Comparison of ENCODE assay signal across 8 mouse cellular contexts in genomic region chr19:4441090-4441591, GRCm38 (mm10). TPM values are rescaled to one million over a fixed set of nuclear protein-coding genes. Genes with fewer than 3 reads are reported as not detected.
A peak's percentile ranks its signal among the peaks of the same experiment; 100 is the strongest.
DNase-seq lines count a peak whose midpoint lies in the region; ATAC-seq lines count a peak whose summit lies in the region.

No protein-coding gene starts in this region.

- DNase-seq in left cerebral cortex, postnatal 25 days (ENCODE audit: low spot score in 2 of 2): peak; percentile 25 to 32
- no peak for DNase-seq in left cerebral cortex, adult 8-10 months (ENCODE audit: low spot score in 2 of 2)
- peak; percentile 74 for DNase-seq in NIH3T3 (ENCODE audit: low read depth)
- DNase-seq in cerebellum, postnatal 14 days: peak; percentile 74 to 84
- peak; percentile 63 for DNase-seq in limb, embryonic 10.5 days (ENCODE audit: low spot score)
- peak; percentile 86 to 90 for DNase-seq in natural killer cell, adult 2 months (ENCODE audit: low spot score in 2 of 2)
- no peak for DNase-seq in ovary, postnatal 36 days (ENCODE audit: low spot score)

- intact Hi-C loops in left cerebral cortex, postnatal 25 days (cut with DNase I): loop anchor here (10.0 kb wide), 1 partner anchor 186 kb away; no protein-coding TSS in a partner anchor

- ATAC-seq in heart, embryonic 15.5 days (replicated peaks; ENCODE audit: insufficient number of reproducible peaks, insufficient read depth, low FRiP score, low read depth): no peak

- no peak overlapping the region for H3K9ac ChIP-seq in heart, embryonic 15.5 days

- no peaks in the 10 kb centered on the region for H3K9me3 ChIP-seq in heart, embryonic 15.5 days (replicated peaks)
- no peaks in the 10 kb centered on the region for H3K9me3 ChIP-seq in limb, embryonic 10.5 days (replicated peaks)

- no peaks in the 10 kb centered on the region for H3K27me3 ChIP-seq in heart, embryonic 15.5 days
- 0 out of 2 replicates have a peak, but pooled peaks cover 3% of the 10 kb centered on the region for H3K27me3 ChIP-seq in limb, embryonic 10.5 days (ENCODE audit: low read depth, poor library complexity, severe bottlenecking)

- H3K4me3 ChIP-seq in heart, embryonic 15.5 days: no peak overlapping the region
- H3K4me3 ChIP-seq in limb, embryonic 10.5 days: no peak overlapping the region

- H3K4me2 ChIP-seq in heart, embryonic 15.5 days: 0 out of 2 replicates have a peak overlapping the region, but pooled peaks have one; percentile 89

- H3K4me1 ChIP-seq in heart, embryonic 15.5 days (replicated peaks): peaks cover 39% of the 10 kb centered on the region
- H3K4me1 ChIP-seq in limb, embryonic 10.5 days: peaks cover 45% of the 10 kb centered on the region

- H3K27ac ChIP-seq in heart, embryonic 15.5 days: peak overlapping the region; percentile 27; the same call in 1 of the 2 replicates
- peak overlapping the region; percentile 53 for H3K27ac ChIP-seq in limb, embryonic 10.5 days

- WGBS in heart, embryonic 15.5 days: 24% methylated on average over 6 of the region's 6 CpGs
- 29% methylated on average over 6 of the region's 6 CpGs for WGBS in limb, embryonic 10.5 days

- no peaks in the 10 kb centered on the region for H3K36me3 ChIP-seq in heart, embryonic 15.5 days
- H3K36me3 ChIP-seq in limb, embryonic 10.5 days: peaks cover 5% of the 10 kb centered on the region; the same call in 1 of the 2 replicates

RNA-seq across cellular contexts. Expression of gene Rhod, which starts 1.9 kb away (rescaled TPM):
- total RNA-seq in left cerebral cortex, postnatal 25 days (2021): under 1 TPM; 0.57 to 0.64 TPM
- 1 to 10 TPM in 1 of 4 experiments, under 1 TPM in 3; 0.30 to 1.5 (median 0.47) TPM for total RNA-seq in left cerebral cortex, adult 8-10 months (2022)
- polyA plus RNA-seq in heart, embryonic 15.5 days (2015; fragmentation: Nextera tagmentation; extraction: Ambion mirVana): 22.6 and 28.1 TPM in 2 replicates
- 24.7 and 32.9 TPM in 2 replicates for polyA plus RNA-seq in limb, embryonic 10.5 days (2016; fragmentation: Nextera tagmentation; extraction: Ambion mirVana)

RNA-seq across cellular contexts. Expression of gene Syt12, which starts 36.1 kb away (rescaled TPM):
- 10 to 100 TPM; 38.2 to 43.4 TPM for total RNA-seq in left cerebral cortex, postnatal 25 days (2021)
- total RNA-seq in left cerebral cortex, adult 8-10 months (2022): 10 to 100 TPM; 37.0 to 40.8 (median 38.8) TPM
- 0.68 and 0.98 TPM in 2 replicates for polyA plus RNA-seq in heart, embryonic 15.5 days (2015; fragmentation: Nextera tagmentation; extraction: Ambion mirVana)
- 0.53 and 0.95 TPM in 2 replicates for polyA plus RNA-seq in limb, embryonic 10.5 days (2016; fragmentation: Nextera tagmentation; extraction: Ambion mirVana)

RNA-seq across cellular contexts. Expression of gene Kdm2a, which starts 43.1 kb away (rescaled TPM):
- total RNA-seq in left cerebral cortex, postnatal 25 days (2021): 10 to 100 TPM; 71.5 to 75.1 TPM
- 10 to 100 TPM; 70.9 to 80.3 (median 75.2) TPM for total RNA-seq in left cerebral cortex, adult 8-10 months (2022)
- polyA plus RNA-seq in heart, embryonic 15.5 days (2015; fragmentation: Nextera tagmentation; extraction: Ambion mirVana): 29.5 and 37.2 TPM in 2 replicates
- polyA plus RNA-seq in limb, embryonic 10.5 days (2016; fragmentation: Nextera tagmentation; extraction: Ambion mirVana): 67.6 and 77.9 TPM in 2 replicates

RNA-seq across cellular contexts. Expression of gene 2010003K11Rik, which starts 57.2 kb away (rescaled TPM):
- not detected for total RNA-seq in left cerebral cortex, postnatal 25 days (2021)
- not detected for total RNA-seq in left cerebral cortex, adult 8-10 months (2022)
- not detected in 2 replicates for polyA plus RNA-seq in heart, embryonic 15.5 days (2015; fragmentation: Nextera tagmentation; extraction: Ambion mirVana)
- not detected in 2 replicates for polyA plus RNA-seq in limb, embryonic 10.5 days (2016; fragmentation: Nextera tagmentation; extraction: Ambion mirVana)

Comparison
In these comparisons a context has a peak if more than half of its experiments do, and no peak if none do; other contexts are left out.
1. DNase-seq: peak in left cerebral cortex, postnatal 25 days (2 of 2), NIH3T3 (single experiment), cerebellum, postnatal 14 days (2 of 2), limb, embryonic 10.5 days (single experiment) and natural killer cell, adult 2 months (2 of 2); none in left cerebral cortex, adult 8-10 months (0 of 2) and ovary, postnatal 36 days (single experiment).